Mouse (Mus musculus) urinary bladder, adult 18-20 months (tissue): Measurements from ENCODE around the gene Cd300lg.

Experiments
- DNase-seq, 2 experiments: peaks; one replicate each; pipeline ENCODE4 v3.0.0; 2022; ENCODE audit warnings: low spot score in 2 of 2, mixed read lengths in 2 of 2

Cd300lg gene

GRCm38 (mm10) chr11:102041350-102041949, at the start of gene Cd300lg:
Cd300lg (plus strand) TSS chr11:102041509.
- no peak for DNase-seq

- DNase-seq, result no peak
Observed at GRCm38 (mm10) chr11:101991813-101992212, 49.5 kb upstream of the Cd300lg start.

GRCm38 (mm10) chr11:101992411-101992810, 48.9 kb upstream of the Cd300lg start:
- no peak for DNase-seq

GRCm38 (mm10) chr11:101994100-101994499, 47.2 kb upstream of the Cd300lg start:
- no peak for DNase-seq

- DNase-seq, result no peak
Observed at GRCm38 (mm10) chr11:101995938-101996337, 45.4 kb upstream of the Cd300lg start.

- no peak for DNase-seq
Observed at GRCm38 (mm10) chr11:101998258-101998657, 43.1 kb upstream of the Cd300lg start.

GRCm38 (mm10) chr11:101999466-101999865, 41.8 kb upstream of the Cd300lg start:
- DNase-seq, result no peak

GRCm38 (mm10) chr11:102004251-102004650, 37.1 kb upstream of the Cd300lg start:
- no peak for DNase-seq

- no peak for DNase-seq
Observed at GRCm38 (mm10) chr11:102006271-102006670, 35.0 kb upstream of the Cd300lg start.

GRCm38 (mm10) chr11:102006688-102007087, 34.6 kb upstream of the Cd300lg start:
- DNase-seq, result no peak

GRCm38 (mm10) chr11:102008372-102008771, 32.9 kb upstream of the Cd300lg start:
- DNase-seq, result no peak

GRCm38 (mm10) chr11:102008954-102009637, 32.2 kb upstream of the Cd300lg start:
- no peak for DNase-seq

- no peak for DNase-seq
Observed at GRCm38 (mm10) chr11:102010140-102010539, 31.2 kb upstream of the Cd300lg start.

- no peak for DNase-seq
Observed at GRCm38 (mm10) chr11:102011510-102011909, 29.8 kb upstream of the Cd300lg start.

GRCm38 (mm10) chr11:102013201-102013600, 28.1 kb upstream of the Cd300lg start:
- DNase-seq, result no peak

- DNase-seq, result no peak
Observed at GRCm38 (mm10) chr11:102015472-102015871, 25.8 kb upstream of the Cd300lg start.

- DNase-seq, result no peak
Observed at GRCm38 (mm10) chr11:102016136-102016535, 25.2 kb upstream of the Cd300lg start.

- DNase-seq, result no peak
Observed at GRCm38 (mm10) chr11:102019736-102020135, 21.6 kb upstream of the Cd300lg start.

- no peak for DNase-seq
Observed at GRCm38 (mm10) chr11:102021196-102021595, 20.1 kb upstream of the Cd300lg start.

- DNase-seq, result no peak
Observed at GRCm38 (mm10) chr11:102023406-102023805, 17.9 kb upstream of the Cd300lg start.

GRCm38 (mm10) chr11:102024084-102024758, 17.1 kb upstream of the Cd300lg start:
- no peak for DNase-seq

GRCm38 (mm10) chr11:102024875-102025274, 16.4 kb upstream of the Cd300lg start:
- DNase-seq, result no peak

- no peak for DNase-seq
Observed at GRCm38 (mm10) chr11:102025354-102025753, 16.0 kb upstream of the Cd300lg start.
